Mouse (Mus musculus): ENCODE measurements around the gene Acot1.
"Not testable (repeated sequence)": the region's sequence is repeated elsewhere in the genome, so short reads cannot be mapped to it uniquely, and the experiment has no call there.

Acot1 gene

GRCm38 (mm10) chr12:84009171-84009965 lies at the start of gene Acot1:
TSS of gene Acot1 (plus strand) at chr12:84009490.
- peak; percentile 80 for DNase-seq

DNA sequence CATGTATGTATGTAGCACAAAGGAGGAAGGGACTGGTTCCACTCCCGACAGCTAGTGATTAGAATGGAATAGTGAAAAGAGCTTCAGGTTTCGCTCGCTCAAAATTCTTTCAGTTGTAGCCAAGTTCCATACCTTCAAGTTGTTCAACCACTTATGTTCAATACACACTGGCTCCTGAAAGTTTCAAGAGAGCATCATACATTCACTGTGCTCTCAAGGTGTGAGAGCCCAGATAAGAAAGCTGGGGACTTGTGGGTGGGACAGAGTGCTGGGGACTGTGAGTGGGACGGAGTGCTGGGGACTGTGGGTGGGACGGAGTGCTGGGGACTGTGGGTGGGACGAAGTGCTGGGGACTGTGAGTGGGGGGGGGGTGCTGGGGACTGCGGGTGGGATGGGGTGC lies 44.1 kb upstream of the Acot1 start:
- DNase-seq: no peak

DNA sequence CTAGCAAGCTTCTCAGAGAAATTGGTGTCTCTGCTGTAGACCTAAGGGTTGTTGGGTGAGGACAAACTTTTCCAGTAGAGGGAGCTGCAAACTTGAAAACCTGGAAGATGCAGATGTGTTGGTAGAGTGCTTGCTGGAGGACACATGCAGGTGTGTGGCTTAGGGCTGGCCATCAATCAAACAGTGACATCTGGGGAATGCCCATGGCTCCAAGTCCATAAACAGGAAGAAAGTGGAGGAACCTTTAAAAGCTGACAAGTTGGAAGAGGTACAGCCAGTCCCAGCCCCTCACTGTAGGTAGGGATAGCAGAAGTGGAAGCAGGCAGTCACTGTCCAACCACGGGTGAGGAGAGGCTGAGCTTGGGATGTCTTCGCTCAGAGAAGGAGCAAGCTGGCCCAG lies 37.2 kb upstream of the Acot1 start:
- DNase-seq: peak; percentile 39

DNA sequence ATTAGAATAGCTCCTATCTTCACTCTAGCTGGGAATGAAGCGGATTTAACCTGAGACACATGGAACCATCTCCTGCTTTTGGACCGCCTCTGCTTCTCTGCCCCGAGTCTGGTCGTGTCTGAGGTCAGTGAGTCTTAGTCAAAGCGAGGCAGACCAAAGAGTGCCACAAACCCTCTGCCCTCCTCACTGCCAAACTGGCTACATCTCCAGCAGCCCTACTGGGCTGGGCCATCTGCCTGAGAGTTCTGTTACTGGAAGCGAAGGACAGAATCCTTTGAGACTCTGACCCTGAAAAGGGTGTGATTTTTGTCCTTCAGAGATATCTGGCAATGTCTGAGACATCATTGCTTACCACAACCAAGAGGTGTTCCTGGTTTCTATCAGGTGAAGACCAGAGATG lies 30.4 kb upstream of the Acot1 start:
- DNase-seq: no peak

DNA sequence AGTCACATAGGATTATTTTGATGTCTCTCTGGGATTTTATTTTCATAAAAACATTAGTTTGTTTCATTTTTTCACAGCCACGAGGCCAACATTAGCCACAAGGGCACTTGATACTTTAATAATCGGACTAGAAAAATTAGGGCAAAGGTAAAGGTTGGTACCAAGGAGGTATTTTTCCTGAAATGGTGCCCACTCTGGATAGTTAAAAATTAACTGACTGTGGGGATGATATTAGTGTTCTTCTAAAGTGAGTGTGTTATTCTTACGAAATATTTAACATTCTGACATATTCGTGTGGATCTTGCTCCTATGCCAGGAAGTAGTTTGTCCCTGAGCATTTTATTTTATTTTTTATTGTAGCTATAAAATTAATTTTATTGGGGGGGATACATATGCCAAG lies 27.7 kb upstream of the Acot1 start:
- DNase-seq: no peak

GRCm38 (mm10) chr12:83984752-83985151 lies 24.5 kb upstream of the Acot1 start, which contains the start of gene Heatr4:
TSS of gene Heatr4 (minus strand) at chr12:83984852.
- DNase-seq: no peak

GRCm38 (mm10) chr12:83987242-83987582 lies 22.1 kb upstream of the Acot1 start:
- no peak for DNase-seq

DNA sequence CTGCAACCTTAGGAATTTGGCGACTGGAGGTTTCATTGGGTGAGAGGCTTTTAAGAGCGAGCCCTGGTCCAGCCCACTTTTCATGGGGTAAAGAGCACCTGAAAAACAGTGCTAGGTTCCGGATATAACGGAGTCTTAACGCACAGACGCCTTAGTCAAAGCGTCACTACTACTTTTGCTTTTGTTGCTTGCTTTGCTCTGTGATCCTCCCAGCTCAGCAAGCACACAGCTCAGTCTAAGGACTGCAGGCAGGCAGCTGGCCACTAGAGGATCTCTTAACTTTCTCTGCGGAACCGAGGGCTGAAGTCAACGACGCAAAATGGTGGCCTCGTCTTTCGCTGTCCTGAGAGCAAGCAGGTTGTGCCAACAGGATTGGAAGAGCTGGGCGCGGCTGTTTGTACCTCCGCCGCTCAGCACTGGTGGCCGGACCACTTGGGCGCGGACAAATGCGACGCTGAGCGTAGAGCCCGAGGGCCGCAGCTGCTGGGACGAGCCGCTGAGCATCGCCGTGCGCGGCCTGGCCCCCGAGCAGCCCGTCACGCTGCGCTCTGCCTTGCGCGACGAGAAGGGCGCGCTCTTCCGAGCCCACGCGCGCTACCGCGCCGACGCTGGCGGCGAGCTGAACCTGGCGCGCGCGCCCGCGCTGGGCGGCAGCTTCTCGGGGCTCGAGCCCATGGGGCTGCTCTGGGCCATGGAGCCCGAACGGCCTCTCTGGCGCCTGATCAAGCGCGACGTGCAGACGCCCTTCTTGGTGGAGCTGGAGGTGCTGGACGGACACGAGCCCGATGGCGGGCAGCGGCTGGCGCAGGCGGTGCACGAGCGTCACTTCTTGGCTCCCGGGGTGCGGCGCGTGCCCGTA lies 21.5 kb upstream of the Acot1 start, which contains the start of gene Acot2:
Gene Acot2 (plus strand): TSS at position 279 of the 859 bp plus-strand sequence.
- DNase-seq: peak; percentile 84

GRCm38 (mm10) chr12:83988483-83988882 lies 20.8 kb upstream of the Acot1 start:
- DNase-seq: no peak

GRCm38 (mm10) chr12:83989378-83989777 lies 19.9 kb upstream of the Acot1 start:
- DNase-seq: no peak

DNA sequence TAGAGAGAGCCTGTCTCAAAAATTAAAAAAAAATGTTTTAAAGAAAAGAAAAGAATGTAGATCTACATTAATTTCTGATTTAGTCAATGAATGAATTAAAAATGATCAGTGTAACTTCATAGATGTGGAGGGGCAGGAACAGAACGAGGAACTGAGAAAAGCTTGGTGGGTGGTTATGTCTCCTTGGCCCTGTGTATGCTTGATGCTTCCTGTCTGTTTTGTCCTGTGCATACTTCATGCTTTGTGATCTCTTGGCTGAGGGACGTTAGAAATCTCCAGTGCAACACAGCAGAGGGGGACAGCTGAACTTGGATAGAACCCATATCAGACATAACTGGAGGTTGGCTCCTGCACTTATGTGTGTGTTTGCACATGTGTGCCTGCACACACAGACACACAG lies 12.1 kb upstream of the Acot1 start:
- no peak for DNase-seq

GRCm38 (mm10) chr12:83998341-83999107 lies 10.8 kb upstream of the Acot1 start:
- DNase-seq: no peak

GRCm38 (mm10) chr12:83999237-83999636 lies 10.1 kb upstream of the Acot1 start:
- DNase-seq: not testable (repeated sequence)

DNA sequence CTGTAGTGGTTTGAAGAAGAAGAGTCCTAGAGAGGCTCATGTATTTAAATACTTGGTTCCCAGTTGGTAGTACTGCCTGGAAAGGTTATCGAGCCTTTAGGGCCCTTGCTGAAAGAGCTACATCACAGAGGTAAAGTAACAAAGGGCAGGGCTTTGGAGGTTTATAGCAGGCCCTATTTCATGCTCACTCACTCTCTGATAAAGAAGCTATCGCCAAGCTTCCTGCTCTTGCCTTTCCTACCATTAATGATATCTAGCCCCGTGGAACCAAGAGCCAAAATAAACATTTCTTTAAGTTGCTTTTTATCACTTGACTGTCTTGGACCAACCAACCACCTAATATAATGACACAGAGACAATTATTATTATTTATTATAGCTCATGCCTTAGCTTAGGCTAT lies 8.9 kb upstream of the Acot1 start:
- DNase-seq: no peak

DNA sequence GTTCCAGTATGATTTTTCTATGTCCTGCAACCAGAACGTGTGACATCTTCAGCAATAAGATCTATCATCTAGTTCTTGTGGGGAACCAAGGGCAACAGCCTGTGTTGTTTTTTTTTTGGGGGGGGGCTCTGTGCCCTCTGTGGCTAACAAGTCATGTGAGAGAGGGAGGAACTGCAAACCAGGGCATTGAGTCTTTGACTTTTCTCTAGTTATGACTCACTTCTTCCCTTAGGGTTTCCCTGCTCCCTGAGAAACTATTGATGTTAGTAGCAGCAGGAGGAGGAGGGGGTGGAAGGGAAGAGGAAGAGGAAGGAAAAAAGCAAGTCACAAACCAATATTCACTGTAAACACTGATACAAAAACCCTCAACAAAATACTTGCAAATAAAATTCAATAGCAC lies 5.4 kb upstream of the Acot1 start:
- DNase-seq: no peak

GRCm38 (mm10) chr12:84008251-84008650 lies 1.0 kb upstream of the Acot1 start:
- DNase-seq: no peak

DNA sequence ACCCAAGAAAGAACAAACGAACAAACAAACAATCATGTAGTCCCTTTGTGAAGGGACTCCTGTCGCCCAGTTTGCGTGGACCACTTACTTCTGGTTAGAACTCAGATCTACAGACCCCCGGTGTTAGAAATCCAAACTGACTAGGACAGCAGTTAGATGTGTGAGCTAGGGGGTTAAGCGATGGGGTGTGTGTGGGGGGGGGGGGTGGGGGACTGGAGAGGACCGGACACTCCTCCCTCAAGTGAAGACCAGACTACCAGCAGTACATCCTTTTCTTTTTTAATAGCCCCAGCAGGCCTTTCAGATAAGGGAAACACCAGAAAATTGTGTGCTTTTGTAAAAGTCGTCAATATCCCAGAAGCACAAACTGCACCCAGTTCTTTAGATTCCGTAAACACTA lies 561 bp upstream of the Acot1 start:
- DNase-seq: no peak

DNA sequence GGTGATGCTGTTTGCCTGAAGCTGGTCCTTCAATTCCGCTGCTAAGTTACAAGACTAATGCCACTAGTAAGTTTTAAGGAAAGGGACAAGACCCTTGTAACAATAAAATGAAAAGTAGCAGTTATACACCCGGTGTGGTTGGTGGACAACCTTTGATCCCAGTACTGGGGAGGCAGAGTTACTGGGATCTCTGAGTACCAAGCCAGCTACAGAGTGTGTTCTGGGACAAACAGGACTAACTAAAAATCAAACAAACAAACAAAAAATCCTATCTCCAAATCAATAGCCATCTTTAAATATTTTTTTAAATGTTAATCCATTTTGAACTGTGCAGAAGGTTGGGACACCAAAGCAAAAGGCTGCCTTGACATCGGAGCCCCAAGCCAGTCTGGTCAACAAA lies 911 bp downstream of the Acot1 start:
- no peak for DNase-seq

GRCm38 (mm10) chr12:84011251-84012040 lies 2.2 kb downstream of the Acot1 start:
- no peak for DNase-seq

DNA sequence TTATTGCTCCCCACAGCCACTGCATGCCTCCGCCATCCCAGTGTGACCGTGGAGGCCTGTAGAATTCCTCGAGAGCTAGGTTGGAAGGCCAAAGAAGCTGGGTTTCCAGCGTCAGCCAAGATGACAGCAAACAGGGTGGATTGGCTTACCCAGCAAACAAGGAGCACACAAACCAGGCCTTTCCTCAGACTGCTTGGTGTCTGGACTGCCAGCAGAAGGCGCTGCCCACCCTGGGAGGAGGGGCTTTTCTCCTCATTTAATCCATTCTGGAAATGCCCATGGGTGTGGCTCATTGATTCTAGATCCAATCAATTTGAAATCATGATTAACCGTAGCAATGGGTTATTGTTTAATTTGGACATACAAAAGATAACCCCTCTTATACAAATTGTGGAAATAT lies 3.8 kb downstream of the Acot1 start:
- no peak for DNase-seq

GRCm38 (mm10) chr12:84013701-84014100 lies 4.4 kb downstream of the Acot1 start:
- DNase-seq: no peak

- not testable (repeated sequence) for DNase-seq
Observed at GRCm38 (mm10) chr12:84020528-84020927, 11.2 kb downstream of the Acot1 start.
